Mouse (Mus musculus): ENCODE results near the gene Rubcnl. TPM values are rescaled to one million over a fixed set of nuclear protein-coding genes. Genes with fewer than 3 reads are reported as not detected.

Gene Rubcnl
- polyA plus RNA-seq, 1 experiment from 2014 or later, result 0.10 TPM

Other genes starting within 250 kb of the Rubcnl start
- gene Lrch1, start 68.2 kb upstream of the Rubcnl start, polyA plus RNA-seq (2015; fragmentation: Nextera tagmentation; extraction: Ambion mirVana), result 19.6 and 20.6 TPM in 2 replicates
- gene Lrrc63, start 114.9 kb downstream of the Rubcnl start, polyA plus RNA-seq (2015; fragmentation: Nextera tagmentation; extraction: Ambion mirVana), result not detected in 2 replicates
- gene Lcp1, start 115.1 kb downstream of the Rubcnl start, polyA plus RNA-seq (2015; fragmentation: Nextera tagmentation; extraction: Ambion mirVana), result 12.4 and 38.7 TPM in 2 replicates
- gene Cpb2, start 226.3 kb downstream of the Rubcnl start, polyA plus RNA-seq (2015; fragmentation: Nextera tagmentation; extraction: Ambion mirVana), result 0.23 TPM in 1 of 2 replicates, not detected in the other

Measured in neural tube, embryonic 15.5 days (tissue).